ENCODE assay signal across 12 mouse cellular contexts in the genomic region with DNA sequence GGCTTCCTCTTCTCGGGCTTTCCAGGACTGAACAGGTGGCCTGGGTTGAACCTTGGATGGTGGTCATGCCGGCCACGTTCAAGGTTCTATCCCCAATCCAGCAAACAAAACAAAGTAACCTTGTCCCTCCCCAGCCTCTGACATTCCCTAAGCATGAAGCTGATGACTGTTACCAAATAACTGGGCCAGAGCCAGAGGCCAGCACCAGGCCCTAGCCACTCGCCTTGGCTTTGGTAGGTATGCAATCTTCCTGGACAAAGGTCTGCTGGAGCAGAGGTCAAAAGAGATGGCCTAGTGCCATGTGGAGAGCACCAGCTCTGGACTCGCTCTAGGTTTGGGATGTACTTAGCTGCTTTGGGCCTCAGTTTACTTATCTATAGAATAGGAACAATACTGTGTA. TPM values are rescaled to one million over a fixed set of nuclear protein-coding genes. Genes with fewer than 3 reads are reported as not detected.
A peak's percentile ranks its signal among the peaks of the same experiment; 100 is the strongest.
DNase-seq lines count a peak whose midpoint lies in the region; ATAC-seq and TF ChIP-seq lines count a peak whose summit lies in the region.
"Had no signal": no experiment of that assay in that cellular context is flagged by ENCODE, and none has a peak within 500 bp of the region (broad histone marks: within the 10 kb centered on the region; RNA-seq: fewer than 3 reads in every experiment).

No protein-coding gene starts in this region.

- peaks cover 36% of the 10 kb centered on the region; the same call in 1 of the 2 replicates for H3K79me2 ChIP-seq in liver, adult 2 months (ENCODE audit: control insufficient read depth, insufficient read depth, low read length)

- H3K9ac ChIP-seq in liver, adult 2 months (ENCODE audit: low read depth, low read length), result peak overlapping the region; percentile 43; the same call in 1 of the 2 replicates
- no peak overlapping the region for H3K9ac ChIP-seq in liver, embryonic 12.5 days
- no peak overlapping the region for H3K9ac ChIP-seq in kidney, embryonic 15.5 days
- H3K9ac ChIP-seq in neural tube, embryonic 12.5 days, result peak overlapping the region; percentile 100
- H3K9ac ChIP-seq in intestine, embryonic 16.5 days (ENCODE audit: low read depth, low read length), result no peak overlapping the region

- no peaks in the 10 kb centered on the region for H3K9me3 ChIP-seq in liver, embryonic 12.5 days (replicated peaks)
- H3K9me3 ChIP-seq in forebrain, embryonic 10.5 days, result no peaks in the 10 kb centered on the region
- no peaks in the 10 kb centered on the region for H3K9me3 ChIP-seq in kidney, embryonic 15.5 days (replicated peaks)
- H3K9me3 ChIP-seq in neural tube, embryonic 12.5 days, result no peaks in the 10 kb centered on the region
- no peaks in the 10 kb centered on the region for H3K9me3 ChIP-seq in intestine, embryonic 16.5 days (ENCODE audit: control insufficient read depth, low read length)
- H3K9me3 ChIP-seq: embryonic facial prominence, embryonic 15.5 days had no signal

- intact Hi-C loops in left cerebral cortex, postnatal 4 days (cut with DNase I), result no loop called here
- intact Hi-C loops in left cerebral cortex, postnatal 25 days (cut with DNase I), result no loop called here

- no peak for TF ChIP-seq CTCF in liver, adult 2 months (IDR thresholded peaks at IDR 0.05; ENCODE audit: low read depth, low read length)

- H3K27me3 ChIP-seq in liver, adult 2 months (ENCODE audit: control insufficient read depth, insufficient read depth, low read length), result no peaks in the 10 kb centered on the region
- peaks cover 77% of the 10 kb centered on the region for H3K27me3 ChIP-seq in liver, embryonic 12.5 days (replicated peaks)
- peaks cover 5% of the 10 kb centered on the region for H3K27me3 ChIP-seq in forebrain, embryonic 10.5 days (ENCODE audit: poor library complexity, severe bottlenecking)
- H3K27me3 ChIP-seq in kidney, embryonic 15.5 days, result no peaks in the 10 kb centered on the region
- no peaks in the 10 kb centered on the region for H3K27me3 ChIP-seq in neural tube, embryonic 12.5 days (replicated peaks)
- H3K27me3 ChIP-seq in intestine, embryonic 16.5 days (replicated peaks; ENCODE audit: control insufficient read depth, insufficient read depth, low read length), result no peaks in the 10 kb centered on the region
- H3K27me3 ChIP-seq: embryonic facial prominence, embryonic 15.5 days had no signal

- no peak for ATAC-seq in liver, embryonic 12.5 days
- ATAC-seq in kidney, embryonic 15.5 days (replicated peaks; ENCODE audit: low FRiP score), result no peak
- no peak for ATAC-seq in neural tube, embryonic 12.5 days (ENCODE audit: low FRiP score, low read depth)
- ATAC-seq in intestine, embryonic 16.5 days, result no peak
- ATAC-seq: intestine, postnatal 0 days; lung, postnatal 0 days had no signal

- no peak overlapping the region for H3K4me2 ChIP-seq in liver, embryonic 12.5 days
- H3K4me2 ChIP-seq in kidney, embryonic 15.5 days, result no peak overlapping the region
- peak overlapping the region; percentile 94 for H3K4me2 ChIP-seq in neural tube, embryonic 12.5 days (replicated peaks)
- no peak overlapping the region for H3K4me2 ChIP-seq in intestine, embryonic 16.5 days (ENCODE audit: low read depth, low read length)

- H3K4me3 ChIP-seq in liver, adult 2 months (ENCODE audit: insufficient read depth, low read depth, low read length), result no peak overlapping the region
- no peak overlapping the region for H3K4me3 ChIP-seq in liver, embryonic 12.5 days
- peak overlapping the region; percentile 79; the same call in 1 of the 2 replicates for H3K4me3 ChIP-seq in forebrain, embryonic 10.5 days
- H3K4me3 ChIP-seq in kidney, embryonic 15.5 days (replicated peaks), result 0 out of 2 replicates have a peak overlapping the region, but pooled peaks have one; percentile 97
- H3K4me3 ChIP-seq in neural tube, embryonic 12.5 days, result peak overlapping the region; percentile 99
- no peak overlapping the region for H3K4me3 ChIP-seq in intestine, embryonic 16.5 days (ENCODE audit: low read length)
- H3K4me3 ChIP-seq: heart, adult 2 months had no signal

- H3K36me3 ChIP-seq in liver, adult 2 months (ENCODE audit: control insufficient read depth, insufficient read depth, low read length), result no peaks in the 10 kb centered on the region
- H3K36me3 ChIP-seq in liver, embryonic 12.5 days, result 0 out of 2 replicates have a peak, but pooled peaks cover 3% of the 10 kb centered on the region
- H3K36me3 ChIP-seq in forebrain, embryonic 10.5 days (replicated peaks), result peaks cover 65% of the 10 kb centered on the region
- peaks cover 24% of the 10 kb centered on the region for H3K36me3 ChIP-seq in kidney, embryonic 15.5 days
- H3K36me3 ChIP-seq in neural tube, embryonic 12.5 days, result peaks cover 55% of the 10 kb centered on the region
- no peaks in the 10 kb centered on the region for H3K36me3 ChIP-seq in intestine, embryonic 16.5 days (ENCODE audit: control insufficient read depth, insufficient read depth, low read length)

- peak overlapping the region; percentile 89 for H3K27ac ChIP-seq in liver, adult 2 months (replicated peaks; ENCODE audit: insufficient read depth, low read depth, low read length)
- no peak overlapping the region for H3K27ac ChIP-seq in liver, embryonic 12.5 days
- no peak overlapping the region for H3K27ac ChIP-seq in forebrain, embryonic 10.5 days
- H3K27ac ChIP-seq in kidney, embryonic 15.5 days, result no peak overlapping the region
- no peak overlapping the region for H3K27ac ChIP-seq in neural tube, embryonic 12.5 days
- H3K27ac ChIP-seq in intestine, embryonic 16.5 days (ENCODE audit: low read length), result no peak overlapping the region
- H3K27ac ChIP-seq: embryonic facial prominence, embryonic 15.5 days; heart, adult 2 months had no signal

- peak; percentile 99 for DNase-seq in liver, adult 2 months (ENCODE audit: extremely low read depth, low read depth, low spot score)
- DNase-seq in forebrain, embryonic 10.5 days (ENCODE audit: extremely low spot score, low spot score), result no peak
- DNase-seq in left cerebral cortex, postnatal 4 days, result no peak
- DNase-seq in left cerebral cortex, postnatal 25 days (ENCODE audit: low spot score in 2 of 2), result no peak

- WGBS in liver, adult 2 months, result 36% methylated on average over 5 of the region's 5 CpGs
- 70% methylated on average over 5 of the region's 5 CpGs for WGBS in liver, embryonic 12.5 days (ENCODE audit: insufficient replicate concordance)
- 84% methylated on average over 5 of the region's 5 CpGs for WGBS in forebrain, embryonic 10.5 days
- WGBS in kidney, embryonic 15.5 days, result 75% methylated on average over 5 of the region's 5 CpGs
- WGBS in neural tube, embryonic 12.5 days, result 90% methylated on average over 5 of the region's 5 CpGs
- WGBS in intestine, embryonic 16.5 days, result 73% methylated on average over 5 of the region's 5 CpGs

- TF ChIP-seq POLR2A in liver, adult 2 months (IDR thresholded peaks at IDR 0.05; ENCODE audit: extremely low read depth, insufficient read depth, low read length), result no peak

- peaks cover 40% of the 10 kb centered on the region for H3K4me1 ChIP-seq in liver, adult 2 months (ENCODE audit: control insufficient read depth, insufficient read depth, low read length)
- peaks cover 24% of the 10 kb centered on the region for H3K4me1 ChIP-seq in liver, embryonic 12.5 days
- peaks cover 89% of the 10 kb centered on the region for H3K4me1 ChIP-seq in forebrain, embryonic 10.5 days
- H3K4me1 ChIP-seq in kidney, embryonic 15.5 days, result peaks cover 76% of the 10 kb centered on the region
- peaks cover 72% of the 10 kb centered on the region for H3K4me1 ChIP-seq in neural tube, embryonic 12.5 days
- peaks cover 17% of the 10 kb centered on the region for H3K4me1 ChIP-seq in intestine, embryonic 16.5 days (ENCODE audit: control insufficient read depth, insufficient read depth, low read length)

RNA-seq across cellular contexts. Expression of a gene that starts 3.3 kb away (rescaled TPM):
- 12.2 and 13.5 TPM in 2 replicates for total RNA-seq in liver, adult 2 months (2014; rRNA removed)
- polyA plus RNA-seq in liver, adult 2 months (2012; rRNA removed), result 17.1 and 21.6 TPM in 2 replicates
- 4.2 and 5.0 TPM in 2 replicates for polyA plus RNA-seq in liver, embryonic 12.5 days (2016; fragmentation: Nextera tagmentation; extraction: Ambion mirVana)
- polyA plus RNA-seq in forebrain, embryonic 10.5 days (2016; fragmentation: Nextera tagmentation; extraction: Ambion mirVana), result 79.1 and 83.0 TPM in 2 replicates
- polyA plus RNA-seq in kidney, embryonic 15.5 days (2015; fragmentation: Nextera tagmentation; extraction: Ambion mirVana), result 31.5 and 33.1 TPM in 2 replicates
- polyA plus RNA-seq in neural tube, embryonic 12.5 days (2016; fragmentation: Nextera tagmentation; extraction: Ambion mirVana), result 322 and 342 TPM in 2 replicates
- 7.1 and 8.9 TPM in 2 replicates for polyA plus RNA-seq in intestine, embryonic 16.5 days (2015; fragmentation: Nextera tagmentation; extraction: Ambion mirVana)
- 100 to 1,000 TPM; 396 to 420 TPM for total RNA-seq in left cerebral cortex, postnatal 4 days (2021)
- total RNA-seq in left cerebral cortex, postnatal 25 days (2021), result 10 to 100 TPM; 75.6 to 82.4 TPM

Comparison
In these comparisons a context has a peak if more than half of its experiments do, and no peak if none do; other contexts are left out.
1. H3K9ac ChIP-seq: peak in liver, adult 2 months (single experiment) and neural tube, embryonic 12.5 days (single experiment); none in liver, embryonic 12.5 days (single experiment), kidney, embryonic 15.5 days (single experiment) and intestine, embryonic 16.5 days (single experiment).
2. H3K4me3 ChIP-seq: peak in forebrain, embryonic 10.5 days (single experiment), kidney, embryonic 15.5 days (single experiment) and neural tube, embryonic 12.5 days (single experiment); none in liver, adult 2 months (single experiment), liver, embryonic 12.5 days (single experiment) and intestine, embryonic 16.5 days (single experiment).